Mouse (Mus musculus) thymus, postnatal 10 days (tissue): ENCODE measurements at regions not wholly inside any gene's neighbourhood (a gene's known extent, or its start where the extent isn't known, plus 50 kb on each side); places are given as distances from the start of the nearest gene placed in this dataset.

Experiments used
- DNase-seq, 2 experiments: peaks; one replicate each; pipeline ENCODE4 v3.0.0; 2021; ENCODE audit warnings: low spot score in 2 of 2

DNA sequence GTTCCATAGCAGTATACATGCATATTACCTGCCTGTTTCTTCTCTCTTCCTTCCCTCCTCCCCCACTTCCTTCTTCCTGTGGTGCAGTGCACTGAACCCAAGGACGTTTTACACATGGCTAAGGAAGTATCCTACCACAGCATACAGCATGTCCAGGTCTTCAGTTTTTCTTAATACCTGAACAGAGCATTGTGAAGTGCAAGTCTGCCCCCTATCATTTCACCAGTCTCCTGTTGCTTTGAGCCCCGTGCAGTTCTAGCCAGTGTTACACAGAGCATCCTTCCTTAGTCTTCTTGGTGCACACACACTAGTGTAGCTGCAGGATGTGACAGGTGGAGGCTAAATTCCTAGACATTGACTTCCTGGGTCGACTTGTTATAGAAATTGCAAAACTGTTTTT lies 53.7 kb upstream of the Foxb1 start:
- no peak for DNase-seq

DNA sequence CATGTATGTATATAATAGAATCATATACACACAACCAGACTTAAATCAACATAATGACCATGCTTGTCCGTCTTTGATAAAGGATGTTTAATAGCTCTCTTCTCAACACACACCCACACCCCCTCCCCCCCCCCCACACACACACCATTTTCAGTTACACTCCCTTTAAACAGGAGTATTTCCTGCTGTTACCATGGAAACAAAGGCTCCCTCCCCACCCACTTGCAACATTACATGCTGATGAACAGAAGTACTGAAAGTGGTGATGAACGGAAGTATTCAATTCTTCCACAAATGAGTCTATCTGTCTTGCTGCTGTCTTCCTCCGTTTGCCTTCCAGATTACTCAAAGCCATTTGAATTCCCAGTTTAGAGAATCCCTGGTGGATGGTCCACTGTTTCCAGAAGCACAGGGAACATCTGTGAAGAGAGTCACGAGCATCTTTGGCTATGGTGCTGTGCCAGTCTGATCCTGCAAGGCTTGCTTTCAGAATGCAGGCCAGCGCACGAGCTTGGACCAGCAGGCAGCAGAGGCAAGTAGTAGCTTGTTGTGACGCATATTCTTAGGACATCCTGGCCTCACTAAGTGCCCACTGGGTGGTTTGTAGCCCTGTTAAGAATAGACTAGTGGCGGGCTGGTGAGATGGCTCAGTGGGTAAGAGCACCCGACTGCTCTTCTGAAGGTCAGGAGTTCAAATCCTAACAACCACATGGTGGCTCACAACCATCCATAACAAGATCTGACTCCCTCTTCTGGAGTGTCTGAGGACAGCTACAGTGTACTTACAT lies 62.6 kb upstream of the Foxb1 start:
- DNase-seq = no peak

DNA sequence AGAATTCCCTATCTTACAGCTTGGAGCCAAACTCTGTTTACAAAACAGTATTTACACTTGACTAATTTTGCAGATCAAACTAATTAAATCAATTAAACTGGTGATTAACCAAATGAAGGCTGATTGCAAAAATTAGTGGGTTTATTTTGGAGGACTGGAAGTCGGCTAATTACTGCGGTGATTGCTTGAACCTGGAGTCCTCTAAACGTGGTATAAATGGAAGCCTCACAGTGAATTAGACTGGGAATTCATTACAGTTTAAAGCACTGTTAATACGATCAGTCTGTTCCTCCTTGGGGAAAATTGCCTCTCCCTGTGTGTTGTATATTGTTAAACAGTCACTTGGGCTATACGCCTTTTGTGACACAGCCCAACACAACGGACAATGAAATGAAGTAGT lies 67.7 kb upstream of the Foxb1 start:
- DNase-seq = no peak

DNA sequence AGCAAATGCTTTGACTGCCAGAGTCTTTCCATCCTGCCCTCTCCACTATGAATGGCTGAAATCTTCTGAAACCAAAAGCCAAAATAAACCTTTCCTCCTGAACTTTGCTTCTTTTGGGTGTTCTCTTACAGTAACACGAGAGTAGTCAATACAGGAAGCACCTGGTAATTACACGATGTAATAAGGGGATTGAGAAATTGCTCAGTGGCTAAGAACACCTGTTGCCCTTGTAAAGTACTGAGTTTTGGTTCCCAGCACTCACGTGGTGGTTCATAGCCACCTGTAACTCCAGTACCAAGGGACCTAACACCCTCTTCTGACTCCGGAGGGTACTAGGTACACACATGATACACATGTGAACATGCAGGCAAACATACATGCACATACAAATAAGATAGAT lies 74.7 kb upstream of the Foxb1 start:
- DNase-seq = no peak

DNA sequence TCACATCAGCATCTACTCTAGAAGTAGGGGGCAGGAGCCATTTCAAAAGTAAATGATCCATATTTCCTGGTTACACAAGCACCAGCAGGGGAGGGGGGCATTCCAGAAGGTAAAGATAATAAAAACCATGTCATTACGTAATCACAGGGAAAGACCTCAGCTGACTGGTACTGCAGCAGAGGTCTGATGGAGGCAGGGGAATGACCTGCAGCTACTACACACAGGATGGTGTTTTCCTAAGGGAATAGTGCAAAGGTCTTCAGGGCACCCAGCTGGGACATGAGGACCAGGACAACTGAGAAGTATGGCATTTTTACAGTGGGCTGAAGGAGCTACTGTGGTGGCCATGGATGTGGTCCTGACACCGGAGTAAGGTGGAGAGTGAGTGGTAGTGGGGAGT lies 78.5 kb upstream of the Foxb1 start:
- no peak for DNase-seq

DNA sequence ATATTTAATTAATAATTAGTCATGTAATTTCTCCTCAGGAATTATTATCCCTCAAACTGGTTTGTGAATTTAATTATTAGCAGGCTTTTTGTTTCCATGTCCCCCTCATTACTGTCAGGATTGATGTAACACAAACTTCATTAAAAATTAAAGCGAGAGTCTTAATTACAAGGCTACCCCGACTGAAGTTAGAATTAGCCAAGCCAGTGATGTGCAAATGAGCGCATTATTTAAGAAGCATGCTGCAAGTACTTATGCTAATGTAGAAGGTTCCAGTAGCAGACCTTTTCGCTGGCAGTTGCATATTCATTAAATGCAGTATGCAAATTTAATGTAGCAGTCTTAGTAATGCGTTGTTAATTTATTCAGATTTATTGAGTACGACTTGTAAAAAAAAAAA lies 84.0 kb upstream of the Foxb1 start:
- no peak for DNase-seq

DNA sequence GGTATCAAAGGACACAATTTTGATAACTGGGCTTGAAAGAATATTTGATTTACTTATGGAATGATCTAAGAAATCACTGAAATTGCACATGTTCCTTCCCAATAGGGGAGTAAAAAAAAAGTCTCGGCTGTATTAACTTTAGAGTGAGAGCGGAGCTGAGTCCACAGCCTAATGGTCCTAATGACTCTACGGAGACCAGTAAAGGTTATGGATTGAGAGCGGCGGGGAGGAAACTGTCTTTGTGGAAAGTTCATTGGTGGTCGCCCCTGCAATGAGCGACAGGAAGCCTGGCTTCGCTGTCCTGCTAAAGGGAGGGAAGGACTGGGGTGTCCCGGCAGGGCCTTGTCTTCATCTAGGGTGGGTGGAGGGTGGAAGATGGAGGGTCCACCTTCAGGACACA lies 84.5 kb upstream of the Foxb1 start:
- no peak for DNase-seq

DNA sequence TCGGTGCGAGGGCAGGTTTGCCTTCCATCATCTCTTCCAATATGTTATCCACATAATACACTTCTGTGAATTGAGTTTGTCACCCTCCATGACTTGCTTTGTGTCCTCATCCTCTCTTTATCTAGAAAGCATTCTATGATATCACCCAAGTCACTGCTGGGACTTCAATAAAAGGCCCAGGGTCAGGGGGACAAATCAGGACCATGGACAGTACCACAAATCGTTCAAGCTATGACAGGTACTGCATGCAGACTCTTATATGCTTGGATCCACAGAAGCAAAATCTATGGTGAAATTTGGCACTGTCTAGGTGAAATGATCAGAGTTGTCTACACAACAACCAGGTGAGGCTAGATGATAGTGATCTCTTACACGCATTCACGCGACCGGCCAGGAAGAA lies 95.9 kb upstream of the Foxb1 start:
- DNase-seq = peak in 1 of 2 experiments; percentile 11

DNA sequence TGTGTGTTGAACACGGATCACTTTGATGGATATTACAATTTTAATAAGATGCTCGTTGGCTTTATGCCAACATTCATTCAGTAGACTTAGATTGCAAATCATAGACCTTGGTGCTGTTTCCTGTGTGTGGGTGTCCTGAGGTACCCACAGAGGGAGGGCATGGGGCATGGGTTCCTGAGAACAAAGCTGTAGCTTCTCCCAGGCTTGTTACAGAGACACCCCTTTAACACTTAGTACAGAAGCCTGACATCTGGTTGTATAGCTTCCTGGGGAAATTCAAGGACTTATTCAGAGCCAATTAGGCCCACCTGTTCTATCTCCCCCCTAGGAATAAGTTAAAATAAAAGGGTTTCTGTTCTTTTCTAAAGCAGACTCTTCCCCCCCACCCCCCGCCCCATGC lies 97.9 kb upstream of the Foxb1 start:
- no peak for DNase-seq

DNA sequence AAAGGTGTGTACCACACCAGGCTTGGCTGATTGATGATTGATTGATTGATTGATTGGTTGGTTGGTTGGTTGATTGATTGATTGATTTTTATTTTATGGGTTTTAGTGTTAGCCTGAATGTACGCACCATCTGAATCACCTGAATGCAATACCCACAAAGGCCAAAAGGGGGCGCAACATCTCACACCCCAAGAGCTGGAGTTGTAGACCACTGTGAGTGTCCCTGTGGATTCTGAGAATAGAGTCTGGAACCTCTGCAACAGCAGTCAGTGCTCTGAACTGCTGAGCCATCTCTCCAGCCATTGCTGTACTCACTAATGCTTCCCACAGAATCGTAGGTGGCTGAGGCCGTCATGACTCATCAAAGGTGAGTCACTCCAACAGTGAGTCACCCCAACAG lies 109.4 kb upstream of the Foxb1 start:
- no peak for DNase-seq

DNA sequence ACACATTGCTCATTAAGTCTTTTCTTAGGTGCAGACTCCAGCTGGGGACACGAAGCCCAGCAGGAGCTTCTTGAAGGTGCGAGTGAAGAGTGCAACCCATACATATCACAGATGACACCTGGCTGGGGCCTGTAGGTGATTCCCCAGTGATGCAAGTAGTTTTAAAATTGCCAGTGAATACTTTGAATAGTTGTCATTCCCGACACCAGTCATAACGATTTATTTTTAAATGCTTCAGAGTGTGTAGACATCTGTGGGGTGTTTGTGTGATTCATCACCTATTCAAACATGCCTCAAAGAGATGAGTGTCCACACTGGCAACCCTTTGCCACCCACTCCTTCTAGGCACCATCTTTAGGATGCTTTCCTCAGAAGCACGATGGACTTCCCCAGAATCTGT lies 102.9 kb upstream of the Bnip2 start:
- DNase-seq = no peak

DNA sequence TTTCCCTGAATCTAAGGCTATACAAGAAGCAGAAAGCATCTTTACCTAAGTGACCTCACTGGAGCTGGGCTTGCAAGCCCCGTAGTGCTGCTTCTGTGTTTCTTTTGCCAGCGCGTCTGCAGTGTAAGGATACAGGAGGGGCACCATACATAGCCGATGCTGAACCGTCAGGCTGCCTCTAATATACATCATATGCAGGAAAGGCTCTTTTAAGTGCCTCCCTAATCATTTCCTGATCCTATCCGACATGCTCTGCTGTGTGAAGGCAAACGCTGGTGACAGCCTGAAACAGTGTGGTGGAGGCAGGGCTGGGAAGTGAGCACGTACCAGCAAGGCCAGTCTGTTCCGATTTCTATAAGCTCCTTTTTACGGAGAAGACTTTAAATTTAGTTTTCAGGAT lies 91.2 kb upstream of the Bnip2 start:
- DNase-seq = no peak

DNA sequence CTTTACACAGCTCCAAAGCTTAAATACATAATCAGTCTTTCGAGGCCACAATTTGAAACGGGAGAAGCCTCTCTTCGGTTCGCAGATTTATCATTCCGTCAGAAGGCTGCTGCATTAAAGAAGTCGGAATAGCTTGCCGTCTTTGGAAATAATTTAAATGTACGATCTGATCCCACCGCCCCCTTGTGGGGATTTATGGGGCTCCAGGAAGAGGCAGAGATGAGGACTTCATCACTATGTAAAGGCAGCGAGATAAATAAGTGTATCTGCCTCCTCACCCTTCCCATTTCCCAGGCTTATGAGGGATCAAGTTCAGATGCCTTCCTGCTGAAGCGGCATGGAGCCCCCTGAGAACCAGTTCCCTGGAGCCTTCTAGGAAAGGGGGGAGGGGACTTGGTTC lies 89.9 kb upstream of the Bnip2 start:
- DNase-seq = peak in 1 of 2 experiments; percentile 4

DNA sequence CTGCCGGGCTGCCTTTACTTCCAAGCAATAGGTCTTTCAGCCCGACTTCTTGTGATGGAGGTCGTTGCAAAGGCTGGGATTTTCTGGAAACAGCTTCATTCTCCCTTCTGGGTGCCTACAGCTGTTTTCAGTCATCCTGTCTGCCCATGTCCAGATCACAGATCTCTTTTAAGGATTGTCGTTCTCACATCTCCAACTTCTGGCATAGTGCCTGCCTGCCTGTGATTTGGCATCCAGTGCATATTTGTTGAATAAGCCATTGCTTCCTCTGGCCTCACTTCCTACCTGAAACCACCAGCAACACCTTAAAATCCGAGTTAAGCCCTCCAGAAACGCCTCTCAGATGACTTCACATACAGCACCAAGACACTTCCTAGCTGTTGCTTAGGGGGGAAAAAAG lies 88.4 kb upstream of the Bnip2 start:
- DNase-seq = no peak

DNA sequence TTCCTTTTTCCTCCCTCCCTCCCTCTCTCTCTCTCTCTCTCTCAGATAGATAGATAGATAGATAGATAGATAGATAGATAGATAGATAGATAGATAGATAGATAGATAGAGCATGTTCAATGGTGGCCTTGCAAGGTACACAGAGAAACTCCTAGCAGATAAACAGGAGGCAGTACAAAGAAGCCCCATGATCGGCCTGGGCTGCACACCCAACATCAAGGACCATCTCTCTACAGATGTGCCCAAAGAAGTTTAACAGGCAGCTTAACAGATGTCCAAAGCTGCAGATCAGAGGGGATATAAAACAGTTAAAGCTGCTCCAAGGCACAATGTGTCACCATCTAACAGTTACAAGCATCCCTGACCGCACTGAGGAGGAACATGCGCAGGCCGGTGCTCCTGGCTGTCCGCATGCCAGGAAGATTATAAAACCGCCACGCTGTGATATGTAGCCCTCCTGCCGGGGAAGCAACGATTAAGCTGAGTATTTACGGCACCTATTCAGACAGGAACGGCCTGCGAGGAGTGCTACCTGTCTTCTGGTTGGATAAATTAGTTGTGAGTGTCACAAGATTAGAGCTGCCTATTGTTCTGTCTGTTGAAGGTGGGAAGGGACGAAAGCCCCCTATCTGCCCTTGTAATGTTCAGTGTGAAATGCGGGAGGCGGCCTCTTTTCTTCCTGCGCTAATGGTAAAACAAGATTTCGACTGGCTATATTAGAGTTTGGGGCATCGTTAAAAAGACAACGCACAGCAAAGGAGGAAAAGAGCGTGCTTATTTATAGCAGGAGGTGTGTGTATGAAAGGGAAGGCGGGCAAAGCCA lies 81.9 kb upstream of the Bnip2 start:
- DNase-seq = no peak

DNA sequence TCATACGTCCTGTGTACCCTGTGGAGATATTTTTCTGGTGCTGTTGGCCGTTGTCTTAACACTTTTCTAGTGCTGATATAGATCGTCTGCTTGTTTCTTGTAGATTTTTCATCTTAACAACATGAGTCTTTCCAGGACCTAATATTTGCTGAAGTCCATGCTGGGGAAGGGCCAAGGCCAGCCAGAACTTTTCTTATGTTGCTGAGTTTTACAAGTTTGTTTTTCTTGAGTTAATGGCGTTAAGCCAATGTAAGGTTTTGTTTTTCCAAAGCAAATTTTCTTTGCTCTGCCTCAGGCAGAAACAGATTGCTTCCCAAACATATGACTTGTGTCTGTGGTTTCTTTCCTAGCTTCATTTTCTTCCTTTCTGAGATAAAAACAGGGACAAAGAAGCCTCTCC lies 78.6 kb upstream of the Bnip2 start:
- DNase-seq = no peak

DNA sequence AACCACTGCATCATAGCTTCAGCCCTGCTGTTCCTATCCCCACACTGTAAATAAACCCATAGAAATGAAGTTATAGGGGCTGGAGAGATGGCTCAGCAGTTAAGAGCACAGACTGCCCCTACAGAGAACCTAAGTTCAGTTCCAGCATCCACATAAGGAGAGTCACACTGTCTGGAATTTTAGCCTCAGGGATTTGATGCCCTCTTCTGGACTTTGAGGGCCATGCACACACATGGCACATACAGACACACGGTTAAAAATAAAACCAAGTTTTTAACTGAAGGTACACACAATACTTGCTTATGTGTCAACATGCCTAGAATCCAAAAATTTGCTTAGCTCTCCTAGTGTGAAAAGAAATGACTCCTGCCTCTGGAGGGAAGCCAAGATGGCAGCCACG lies 61.1 kb upstream of the Bnip2 start:
- no peak for DNase-seq

DNA sequence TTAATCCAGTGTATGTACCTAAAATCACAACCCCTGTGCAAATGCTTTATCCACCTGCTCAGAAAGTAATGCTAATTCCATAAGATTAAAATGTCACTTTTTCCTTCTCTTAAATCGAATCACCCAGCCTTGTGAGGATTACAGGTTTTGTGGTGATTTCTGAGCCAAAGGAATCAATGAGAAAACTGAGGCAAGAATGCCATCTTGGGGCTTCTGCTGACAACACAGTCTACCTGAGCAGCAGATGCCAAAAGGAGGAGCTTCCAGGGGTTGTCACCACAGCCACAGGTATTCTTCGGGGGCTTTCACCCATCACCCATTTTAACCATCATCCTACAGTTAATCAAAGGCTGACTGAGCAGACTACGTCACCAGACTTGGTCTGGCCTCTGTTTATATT lies 51.4 kb upstream of the Bnip2 start:
- DNase-seq = no peak
